Mouse (Mus musculus) bone marrow macrophage, adult 2 months (primary cell): ENCODE data around the gene Nsd1.

Experiments
- CTCF ChIP-seq: IDR thresholded peaks from 2 replicates; pipeline ENCODE4 v1.5.1; 2012; ENCODE audit warnings: low read depth, mild to moderate bottlenecking, low read length, moderate library complexity
- POLR2A ChIP-seq: IDR thresholded peaks from 2 replicates; pipeline ENCODE4 v1.6.1; 2012; ENCODE audit warnings: mild to moderate bottlenecking, low read depth, low read length, borderline replicate concordance

- TF ChIP-seq CTCF (no peak), POLR2A (no peak)
These were observed 67.6 kb downstream of the Nsd1 start for GRCm38 (mm10) chr13:55277203-55277602.
